Mouse (Mus musculus) bone marrow macrophage, adult 2 months (primary cell): ENCODE results near the gene Ttk. TPM values are rescaled to one million over a fixed set of nuclear protein-coding genes. Genes with fewer than 3 reads are reported as not detected.
A peak's percentile ranks its signal among the peaks of the same experiment; 100 is the strongest.

Experiments
- H3K27ac ChIP-seq: 2 replicates; pipeline ENCODE4 v1.5.1; 2012; ENCODE audit warnings: low read depth, low read length; ENCODE audit not compliant: insufficient read depth
- H3K4me1 ChIP-seq: 2 replicates; pipeline ENCODE4 v1.6.1; 2012; ENCODE audit warnings: low read length; ENCODE audit not compliant: control insufficient read depth, insufficient read depth
- H3K4me3 ChIP-seq: 2 replicates; pipeline ENCODE4 v1.5.1; 2012; ENCODE audit warnings: mild to moderate bottlenecking, low read length, moderate library complexity; ENCODE audit not compliant: insufficient read depth
- CTCF ChIP-seq: IDR thresholded peaks from 2 replicates; pipeline ENCODE4 v1.5.1; 2012; ENCODE audit warnings: low read depth, mild to moderate bottlenecking, low read length, moderate library complexity
- POLR2A ChIP-seq: IDR thresholded peaks from 2 replicates; pipeline ENCODE4 v1.6.1; 2012; ENCODE audit warnings: mild to moderate bottlenecking, low read depth, low read length, borderline replicate concordance
- polyA plus RNA-seq: library from polyadenylated mRNA; stranded (reverse); fragments of >200 nt; gene quantifications from 2 replicates; pipeline ENCODE4 v1.2.4, GENCODE M21; 2012; ENCODE audit not compliant: missing spikeins, insufficient read depth, insufficient read length

The Ttk gene
- polyA plus RNA-seq, 1 experiment = 11.4 TPM

GRCm38 (mm10) chr9:83819188-83819587 lies 15.3 kb upstream of the Ttk start:
- no peak overlapping the region for H3K4me3 ChIP-seq
- no peak overlapping the region for H3K27ac ChIP-seq
- TF ChIP-seq CTCF (no peak), POLR2A (no peak)
- H3K4me1 ChIP-seq = no peaks in the 10 kb centered on the region; the same call in 1 of the 2 replicates

GRCm38 (mm10) chr9:83820976-83821375 lies 13.5 kb upstream of the Ttk start:
- Histone ChIP-seq H3K27ac (no peak overlapping the region), H3K4me3 (no peak overlapping the region)
- TF ChIP-seq POLR2A (no peak), CTCF (no peak)

GRCm38 (mm10) chr9:83822925-83823324 lies 11.6 kb upstream of the Ttk start:
- no peak for TF ChIP-seq CTCF
- TF ChIP-seq POLR2A = no peak
- Histone ChIP-seq H3K4me1 (no peaks in the 10 kb centered on the region; the same call in 1 of the 2 replicates), H3K27ac (no peak overlapping the region), H3K4me3 (no peak overlapping the region)

More at GRCm38 (mm10) chr9:83820976-83821375, 13.5 kb upstream of the Ttk start:
- no peaks in the 10 kb centered on the region; the same call in 1 of the 2 replicates for H3K4me1 ChIP-seq

- no peak overlapping the region for H3K4me3 ChIP-seq
- peaks cover 7% of the 10 kb centered on the region for H3K4me1 ChIP-seq
- H3K27ac ChIP-seq = no peak overlapping the region
- TF ChIP-seq CTCF (no peak), POLR2A (no peak)
Observed at GRCm38 (mm10) chr9:83829896-83830295, 4.6 kb upstream of the Ttk start.

- H3K27ac ChIP-seq = no peak overlapping the region
- no peak for TF ChIP-seq CTCF
- no peak for TF ChIP-seq POLR2A
- peak overlapping the region; percentile 47 for H3K4me3 ChIP-seq
- peaks cover 8% of the 10 kb centered on the region for H3K4me1 ChIP-seq
Observed at GRCm38 (mm10) chr9:83831152-83831551, 3.3 kb upstream of the Ttk start.

GRCm38 (mm10) chr9:83834748-83835313 lies 342 bp downstream of the Ttk start:
- TF ChIP-seq POLR2A = no peak
- TF ChIP-seq CTCF = no peak
- Histone ChIP-seq H3K27ac (no peak overlapping the region), H3K4me1 (peaks cover 8% of the 10 kb centered on the region), H3K4me3 (peak overlapping the region; percentile 92)

GRCm38 (mm10) chr9:83852464-83852863 lies 18.0 kb downstream of the Ttk start:
- Histone ChIP-seq H3K4me1 (no peaks in the 10 kb centered on the region), H3K27ac (no peak overlapping the region), H3K4me3 (no peak overlapping the region)
- TF ChIP-seq CTCF = no peak
- TF ChIP-seq POLR2A = no peak

- Histone ChIP-seq H3K4me3 (no peak overlapping the region), H3K27ac (no peak overlapping the region), H3K4me1 (peaks cover 5% of the 10 kb centered on the region)
- no peak for TF ChIP-seq POLR2A
- TF ChIP-seq CTCF = no peak
Observed at GRCm38 (mm10) chr9:83865165-83865564, 30.7 kb downstream of the Ttk start.

- Histone ChIP-seq H3K4me1 (no peaks in the 10 kb centered on the region), H3K4me3 (no peak overlapping the region), H3K27ac (no peak overlapping the region)
- TF ChIP-seq POLR2A (no peak), CTCF (no peak)
Observed at GRCm38 (mm10) chr9:83882191-83882590, 47.7 kb downstream of the Ttk start.

- no peak for TF ChIP-seq CTCF
- TF ChIP-seq POLR2A = no peak
- Histone ChIP-seq H3K4me3 (no peak overlapping the region), H3K27ac (no peak overlapping the region), H3K4me1 (no peaks in the 10 kb centered on the region)
Observed at GRCm38 (mm10) chr9:83886149-83886548, 51.7 kb downstream of the Ttk start.

GRCm38 (mm10) chr9:83888214-83888613 lies 53.7 kb downstream of the Ttk start:
- Histone ChIP-seq H3K27ac (no peak overlapping the region), H3K4me1 (0 out of 2 replicates have a peak, but pooled peaks cover under 1% of the 10 kb centered on the region), H3K4me3 (no peak overlapping the region)
- TF ChIP-seq POLR2A (no peak), CTCF (no peak)
